Mouse (Mus musculus) kidney, embryonic 16.5 days (tissue): ENCODE results near the gene Togaram2. TPM values are rescaled to one million over a fixed set of nuclear protein-coding genes. Genes with fewer than 3 reads are reported as not detected.

Source experiments
- polyA plus RNA-seq: library from polyadenylated mRNA; unstranded; fragments of >200 nt; fragmentation: Nextera tagmentation; extraction: Ambion mirVana; gene quantifications from 2 replicates; pipeline ENCODE4 v1.2.1, GENCODE M21; 2015

The Togaram2 gene
- polyA plus RNA-seq, 1 experiment from 2014 or later, result 0.25 TPM

Other genes starting within 250 kb of the Togaram2 start
- gene Gm4707, start 213.3 kb upstream of the Togaram2 start, polyA plus RNA-seq, result 2.7 and 5.7 TPM in 2 replicates
- 54.7 and 69.7 TPM in 2 replicates for gene Smchd1, start 197.9 kb upstream of the Togaram2 start, polyA plus RNA-seq
- gene Ndc80, start 146.4 kb upstream of the Togaram2 start, polyA plus RNA-seq, result 50.7 and 51.2 TPM in 2 replicates
- 0.59 and 0.63 TPM in 2 replicates for gene Spdya, start 121.2 kb upstream of the Togaram2 start, polyA plus RNA-seq
- 89.5 and 92.1 TPM in 2 replicates for gene Wdr43, start 57.4 kb upstream of the Togaram2 start, polyA plus RNA-seq
- gene Pcare, start 79.6 kb downstream of the Togaram2 start, polyA plus RNA-seq, result 0.04 TPM in 1 of 2 replicates, not detected in the other
- gene Clip4, start 95.2 kb downstream of the Togaram2 start, polyA plus RNA-seq, result 4.7 and 4.9 TPM in 2 replicates